Mouse (Mus musculus): ENCODE data around the gene Cdc14a. TPM values are rescaled to one million over a fixed set of nuclear protein-coding genes. Genes with fewer than 3 reads are reported as not detected.
A peak's percentile ranks its signal among the peaks of the same experiment; 100 is the strongest.

Cdc14a gene
- polyA plus RNA-seq, 1 experiment from 2014 or later = 13.4 TPM

GRCm38 (mm10) chr3:116436113-116436512, 12.3 kb upstream of the Cdc14a start:
- no peaks in the 10 kb centered on the region for H3K36me3 ChIP-seq
- H3K9me3 ChIP-seq = no peaks in the 10 kb centered on the region
- no peaks in the 10 kb centered on the region for H3K27me3 ChIP-seq
- no peak for ATAC-seq (ENCODE audit: insufficient number of reproducible peaks, insufficient read depth, low FRiP score, low TSS enrichment)
- H3K4me1 ChIP-seq = no peaks in the 10 kb centered on the region
- H3K27ac ChIP-seq = no peak overlapping the region
- H3K4me2 ChIP-seq (replicated peaks) = no peak overlapping the region
- WGBS = 79% methylated on average over 3 of the region's 3 CpGs
- H3K4me3 ChIP-seq = no peak overlapping the region
- H3K9ac ChIP-seq = no peak overlapping the region

GRCm38 (mm10) chr3:116434757-116435156, 10.9 kb upstream of the Cdc14a start:
- Histone ChIP-seq H3K4me3 (no peak overlapping the region), H3K9ac (no peak overlapping the region), H3K27ac (no peak overlapping the region), H3K9me3 (no peaks in the 10 kb centered on the region), H3K4me1 (no peaks in the 10 kb centered on the region), H3K4me2 (replicated peaks) (no peak overlapping the region), H3K36me3 (no peaks in the 10 kb centered on the region), H3K27me3 (no peaks in the 10 kb centered on the region)
- no peak for ATAC-seq (ENCODE audit: insufficient number of reproducible peaks, insufficient read depth, low FRiP score, low TSS enrichment)
- 67% methylated on average over 3 of the region's 3 CpGs for WGBS

- no peaks in the 10 kb centered on the region for H3K9me3 ChIP-seq
- no peak overlapping the region for H3K27ac ChIP-seq
- H3K4me1 ChIP-seq = peaks cover 14% of the 10 kb centered on the region
- H3K9ac ChIP-seq = no peak overlapping the region
- H3K4me2 ChIP-seq (replicated peaks) = no peak overlapping the region
- H3K4me3 ChIP-seq = no peak overlapping the region
- ATAC-seq (ENCODE audit: insufficient number of reproducible peaks, insufficient read depth, low FRiP score, low TSS enrichment) = no peak
- no peaks in the 10 kb centered on the region for H3K27me3 ChIP-seq
- H3K36me3 ChIP-seq = no peaks in the 10 kb centered on the region
- 91% methylated on average over 6 of the region's 6 CpGs for WGBS
Observed at GRCm38 (mm10) chr3:116425901-116426300, 2.1 kb upstream of the Cdc14a start.

- Histone ChIP-seq H3K9me3 (no peaks in the 10 kb centered on the region), H3K4me2 (replicated peaks) (peak overlapping the region; percentile 84), H3K4me1 (peaks cover 14% of the 10 kb centered on the region), H3K9ac (peak overlapping the region; percentile 95), H3K27ac (peak overlapping the region; percentile 95), H3K27me3 (no peaks in the 10 kb centered on the region), H3K4me3 (peak overlapping the region; percentile 96), H3K36me3 (peaks cover 7% of the 10 kb centered on the region)
- WGBS = 1% methylated on average over 11 of the region's 11 CpGs
- peak; percentile 50; the same call in 1 of the 2 replicates for ATAC-seq (ENCODE audit: insufficient number of reproducible peaks, insufficient read depth, low FRiP score, low TSS enrichment)
Observed at GRCm38 (mm10) chr3:116424973-116425284, 1.1 kb upstream of the Cdc14a start.

- peak overlapping the region; percentile 84 for H3K4me2 ChIP-seq (replicated peaks)
- peak overlapping the region; percentile 96 for H3K4me3 ChIP-seq
- H3K27ac ChIP-seq = peak overlapping the region; percentile 95
- peak; percentile 1; the same call in 1 of the 2 replicates for ATAC-seq (ENCODE audit: insufficient number of reproducible peaks, insufficient read depth, low FRiP score, low TSS enrichment)
- H3K36me3 ChIP-seq = peaks cover 11% of the 10 kb centered on the region
- peak overlapping the region; percentile 95 for H3K9ac ChIP-seq
- no peaks in the 10 kb centered on the region for H3K9me3 ChIP-seq
- WGBS = under 1% methylated on average over 32 of the region's 32 CpGs
- H3K27me3 ChIP-seq = no peaks in the 10 kb centered on the region
- peaks cover 14% of the 10 kb centered on the region for H3K4me1 ChIP-seq
Observed at GRCm38 (mm10) chr3:116424160-116424972, 534 bp upstream of the Cdc14a start.

GRCm38 (mm10) chr3:116422795-116423352, 958 bp downstream of the Cdc14a start:
- H3K4me2 ChIP-seq (replicated peaks) = peak overlapping the region; percentile 84
- ATAC-seq (ENCODE audit: insufficient number of reproducible peaks, insufficient read depth, low FRiP score, low TSS enrichment) = peak; percentile 12; the same call in 1 of the 2 replicates
- under 1% methylated on average over 23 of the region's 23 CpGs for WGBS
- H3K9me3 ChIP-seq = no peaks in the 10 kb centered on the region
- peak overlapping the region; percentile 96 for H3K4me3 ChIP-seq
- H3K36me3 ChIP-seq = peaks cover 21% of the 10 kb centered on the region
- H3K9ac ChIP-seq = peak overlapping the region; percentile 95
- peaks cover 14% of the 10 kb centered on the region for H3K4me1 ChIP-seq
- no peaks in the 10 kb centered on the region for H3K27me3 ChIP-seq
- H3K27ac ChIP-seq = peak overlapping the region; percentile 95

GRCm38 (mm10) chr3:116422074-116422473, 1.8 kb downstream of the Cdc14a start:
- no peak for ATAC-seq (ENCODE audit: insufficient number of reproducible peaks, insufficient read depth, low FRiP score, low TSS enrichment)
- Histone ChIP-seq H3K9me3 (no peaks in the 10 kb centered on the region), H3K27ac (no peak overlapping the region), H3K4me1 (peaks cover 14% of the 10 kb centered on the region), H3K36me3 (peaks cover 25% of the 10 kb centered on the region), H3K27me3 (no peaks in the 10 kb centered on the region), H3K4me2 (replicated peaks) (peak overlapping the region; percentile 84), H3K9ac (peak overlapping the region; percentile 95), H3K4me3 (peak overlapping the region; percentile 96)
- WGBS = 31% methylated on average over 8 of the region's 8 CpGs

GRCm38 (mm10) chr3:116421121-116421520, 2.7 kb downstream of the Cdc14a start:
- 39% methylated on average over 6 of the region's 6 CpGs for WGBS
- no peak for ATAC-seq (ENCODE audit: insufficient number of reproducible peaks, insufficient read depth, low FRiP score, low TSS enrichment)
- no peak overlapping the region for H3K27ac ChIP-seq
- no peak overlapping the region for H3K4me3 ChIP-seq
- no peak overlapping the region for H3K9ac ChIP-seq
- peaks cover 35% of the 10 kb centered on the region for H3K36me3 ChIP-seq
- no peaks in the 10 kb centered on the region for H3K9me3 ChIP-seq
- no peaks in the 10 kb centered on the region for H3K27me3 ChIP-seq
- peak overlapping the region; percentile 84 for H3K4me2 ChIP-seq (replicated peaks)
- peaks cover 14% of the 10 kb centered on the region for H3K4me1 ChIP-seq

GRCm38 (mm10) chr3:116419791-116420190, 4.0 kb downstream of the Cdc14a start:
- Histone ChIP-seq H3K36me3 (peaks cover 48% of the 10 kb centered on the region), H3K27me3 (no peaks in the 10 kb centered on the region), H3K4me3 (no peak overlapping the region), H3K4me2 (replicated peaks) (no peak overlapping the region), H3K9ac (no peak overlapping the region), H3K4me1 (peaks cover 14% of the 10 kb centered on the region), H3K27ac (no peak overlapping the region), H3K9me3 (no peaks in the 10 kb centered on the region)
- 83% methylated on average over 11 of the region's 11 CpGs for WGBS
- no peak for ATAC-seq (ENCODE audit: insufficient number of reproducible peaks, insufficient read depth, low FRiP score, low TSS enrichment)

GRCm38 (mm10) chr3:116414451-116414860, 9.4 kb downstream of the Cdc14a start:
- Histone ChIP-seq H3K36me3 (peaks cover 40% of the 10 kb centered on the region), H3K9ac (no peak overlapping the region), H3K27ac (no peak overlapping the region), H3K27me3 (no peaks in the 10 kb centered on the region), H3K4me2 (replicated peaks) (no peak overlapping the region), H3K4me3 (no peak overlapping the region), H3K4me1 (peaks cover 14% of the 10 kb centered on the region), H3K9me3 (no peaks in the 10 kb centered on the region)
- WGBS = 93% methylated on average over 3 of the region's 3 CpGs
- ATAC-seq (ENCODE audit: insufficient number of reproducible peaks, insufficient read depth, low FRiP score, low TSS enrichment) = no peak

GRCm38 (mm10) chr3:116412954-116413724, 10.7 kb downstream of the Cdc14a start:
- peaks cover 36% of the 10 kb centered on the region for H3K36me3 ChIP-seq
- no peak overlapping the region for H3K4me3 ChIP-seq
- 90% methylated on average over 4 of the region's 4 CpGs for WGBS
- no peak overlapping the region for H3K9ac ChIP-seq
- no peak overlapping the region for H3K27ac ChIP-seq
- no peak overlapping the region for H3K4me2 ChIP-seq (replicated peaks)
- H3K4me1 ChIP-seq = peaks cover 17% of the 10 kb centered on the region
- H3K9me3 ChIP-seq = no peaks in the 10 kb centered on the region
- H3K27me3 ChIP-seq = no peaks in the 10 kb centered on the region
- no peak for ATAC-seq (ENCODE audit: insufficient number of reproducible peaks, insufficient read depth, low FRiP score, low TSS enrichment)

All from embryonic facial prominence, embryonic 12.5 days (tissue).